Mouse (Mus musculus) lung, adult 18-20 months (tissue): ENCODE measurements around the gene Nt5e.
"Not testable (repeated sequence)": the region's sequence is repeated elsewhere in the genome, so short reads cannot be mapped to it uniquely, and the experiment has no call there.

ENCODE experiments used
- DNase-seq, 2 experiments: peaks; one replicate each; pipeline ENCODE4 v3.0.0; 2022; ENCODE audit warnings: mixed read lengths in 2 of 2

Nt5e gene

GRCm38 (mm10) chr9:88326930-88327901, at the start of gene Nt5e:
TSS of gene Nt5e (plus strand) at chr9:88327197.
- peak; percentile 80 to 83 for DNase-seq

GRCm38 (mm10) chr9:88277588-88277987, 49.4 kb upstream of the Nt5e start:
- DNase-seq: no peak

- no peak for DNase-seq
These were observed 47.3 kb upstream of the Nt5e start for GRCm38 (mm10) chr9:88279728-88280127.

- DNase-seq: no peak
These were observed 37.3 kb upstream of the Nt5e start for GRCm38 (mm10) chr9:88289568-88290168.

GRCm38 (mm10) chr9:88292836-88293370, 34.1 kb upstream of the Nt5e start:
- DNase-seq: no peak

GRCm38 (mm10) chr9:88295798-88296197, 31.2 kb upstream of the Nt5e start:
- no peak for DNase-seq

- DNase-seq: no peak
These were observed 30.7 kb upstream of the Nt5e start for GRCm38 (mm10) chr9:88296321-88296720.

GRCm38 (mm10) chr9:88297244-88297643, 29.8 kb upstream of the Nt5e start:
- not testable (repeated sequence) for DNase-seq

- DNase-seq: no peak
These were observed 28.9 kb upstream of the Nt5e start for GRCm38 (mm10) chr9:88297871-88298658.

- no peak for DNase-seq
These were observed 19.9 kb upstream of the Nt5e start for GRCm38 (mm10) chr9:88307019-88307618.

- no peak for DNase-seq
These were observed 17.9 kb upstream of the Nt5e start for GRCm38 (mm10) chr9:88309127-88309526.

- DNase-seq: no peak
These were observed 7.8 kb upstream of the Nt5e start for GRCm38 (mm10) chr9:88319226-88319625.

- no peak for DNase-seq
These were observed 2.4 kb upstream of the Nt5e start for GRCm38 (mm10) chr9:88324616-88325015.

- DNase-seq: no peak
These were observed 1.7 kb downstream of the Nt5e start for GRCm38 (mm10) chr9:88328666-88329065.

- peak in 1 of 2 experiments; percentile 10 for DNase-seq
These were observed 2.3 kb downstream of the Nt5e start for GRCm38 (mm10) chr9:88329166-88329748.

- no peak for DNase-seq
These were observed 3.3 kb downstream of the Nt5e start for GRCm38 (mm10) chr9:88330316-88330715.

GRCm38 (mm10) chr9:88332447-88332846, 5.5 kb downstream of the Nt5e start:
- DNase-seq: no peak

- DNase-seq: no peak
These were observed 8.8 kb downstream of the Nt5e start for GRCm38 (mm10) chr9:88335839-88336238.

GRCm38 (mm10) chr9:88340819-88341218, 13.8 kb downstream of the Nt5e start:
- DNase-seq: no peak

GRCm38 (mm10) chr9:88342241-88342640, 15.2 kb downstream of the Nt5e start:
- DNase-seq: no peak

- DNase-seq: no peak
These were observed 15.7 kb downstream of the Nt5e start for GRCm38 (mm10) chr9:88342701-88343100.

- no peak for DNase-seq
These were observed 17.4 kb downstream of the Nt5e start for GRCm38 (mm10) chr9:88344424-88344823.
